14 mouse cellular contexts compared by ENCODE assay signal in the genomic region with DNA sequence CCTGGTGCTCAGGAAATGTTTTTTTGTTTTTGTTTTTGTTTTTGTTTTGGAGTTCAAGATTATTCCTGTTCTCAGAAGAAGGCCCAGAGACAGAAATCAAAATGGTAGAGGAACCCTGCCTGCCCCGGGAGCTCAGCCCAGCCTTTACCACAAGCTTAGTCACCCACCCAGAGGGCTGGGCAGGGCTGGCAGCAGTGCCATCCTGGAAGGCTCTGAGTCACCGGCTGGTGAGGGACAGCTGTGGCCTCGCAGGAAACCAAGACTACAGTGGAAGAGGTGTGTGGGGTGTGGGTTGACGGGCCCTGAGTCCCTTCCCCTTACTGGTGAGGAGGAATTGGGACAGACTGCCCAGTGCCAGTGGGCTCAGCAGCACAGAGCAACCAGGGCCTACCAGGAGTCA. TPM values are rescaled to one million over a fixed set of nuclear protein-coding genes. Genes with fewer than 3 reads are reported as not detected.
A peak's percentile ranks its signal among the peaks of the same experiment; 100 is the strongest.
DNase-seq lines count a peak whose midpoint lies in the region; ATAC-seq and TF ChIP-seq lines count a peak whose summit lies in the region.
"Had no signal": no experiment of that assay in that cellular context is flagged by ENCODE, and none has a peak within 500 bp of the region (broad histone marks: within the 10 kb centered on the region; RNA-seq: fewer than 3 reads in every experiment).

No protein-coding gene starts in this region.

- H3K36me3 ChIP-seq in hindbrain, embryonic 12.5 days = no peaks in the 10 kb centered on the region
- H3K36me3 ChIP-seq: limb, embryonic 15.5 days had no signal

- H3K9me3 ChIP-seq in hindbrain, embryonic 12.5 days (replicated peaks) = no peaks in the 10 kb centered on the region
- H3K9me3 ChIP-seq: limb, embryonic 15.5 days had no signal

- TF ChIP-seq POLR2A in olfactory bulb, adult 2 months (IDR thresholded peaks at IDR 0.05; ENCODE audit: insufficient read depth, low read depth, low read length) = no peak
- TF ChIP-seq POLR2A in cerebellum, adult 2 months (IDR thresholded peaks at IDR 0.05; ENCODE audit: borderline replicate concordance, insufficient read depth, low read length) = no peak

- DNase-seq in lung, adult 18-20 months = peak; percentile 62 to 73
- no peak for DNase-seq in lung, postnatal 14 days
- peak; percentile 75 for DNase-seq in adrenal gland, postnatal 25 days
- peak; percentile 70 for DNase-seq in induced T-regulatory cell, adult 2 months (ENCODE audit: low read depth)
- no peak for DNase-seq in cerebellum, adult 2 months
- DNase-seq: B cell, adult 2 months; cerebellum, postnatal 25 days; heart, adult 11 months; kidney, adult 2 months; thymus, adult 2 months had no signal

- no peak for TF ChIP-seq CTCF in olfactory bulb, adult 2 months (IDR thresholded peaks at IDR 0.05; ENCODE audit: insufficient read depth, low read depth, low read length)
- no peak for TF ChIP-seq CTCF in cerebellum, adult 2 months (IDR thresholded peaks at IDR 0.05; ENCODE audit: borderline replicate concordance, insufficient read depth, low read depth, low read length)

- H3K27ac ChIP-seq in olfactory bulb, adult 2 months (ENCODE audit: insufficient read depth, low read depth, low read length) = peak overlapping the region; percentile 25; the same call in 1 of the 2 replicates
- H3K27ac ChIP-seq in cerebellum, adult 2 months (ENCODE audit: insufficient read depth, low read length) = no peak overlapping the region
- H3K27ac ChIP-seq in hindbrain, embryonic 12.5 days = no peak overlapping the region
- H3K27ac ChIP-seq: limb, embryonic 15.5 days had no signal

- H3K9ac ChIP-seq in hindbrain, embryonic 12.5 days = no peak overlapping the region
- H3K9ac ChIP-seq: limb, embryonic 15.5 days had no signal

- no peaks in the 10 kb centered on the region for H3K27me3 ChIP-seq in cerebellum, adult 2 months (ENCODE audit: control insufficient read depth, insufficient read depth, low read length)
- no peaks in the 10 kb centered on the region for H3K27me3 ChIP-seq in hindbrain, embryonic 12.5 days
- H3K27me3 ChIP-seq: limb, embryonic 15.5 days had no signal

- peaks cover 9% of the 10 kb centered on the region; the same call in 1 of the 2 replicates for H3K4me1 ChIP-seq in olfactory bulb, adult 2 months (ENCODE audit: control insufficient read depth, insufficient read depth, low read length)
- H3K4me1 ChIP-seq in cerebellum, adult 2 months (ENCODE audit: control insufficient read depth, insufficient read depth, low read length) = no peaks in the 10 kb centered on the region; the same call in 1 of the 2 replicates
- H3K4me1 ChIP-seq in hindbrain, embryonic 12.5 days = no peaks in the 10 kb centered on the region

- no peak for ATAC-seq in erythroid progenitor cell, adult 5-6 weeks (replicated peaks; ENCODE audit: low FRiP score, poor library complexity, severe bottlenecking)
- ATAC-seq in hindbrain, embryonic 12.5 days (ENCODE audit: low FRiP score) = no peak

- no peak overlapping the region for H3K4me2 ChIP-seq in hindbrain, embryonic 12.5 days (replicated peaks)
- H3K4me2 ChIP-seq: limb, embryonic 15.5 days had no signal

- H3K4me3 ChIP-seq in olfactory bulb, adult 2 months (ENCODE audit: insufficient read depth, low read depth, low read length) = no peak overlapping the region
- H3K4me3 ChIP-seq in cerebellum, adult 2 months (replicated peaks; ENCODE audit: insufficient read depth, low read depth, low read length) = no peak overlapping the region
- no peak overlapping the region for H3K4me3 ChIP-seq in hindbrain, embryonic 12.5 days
- H3K4me3 ChIP-seq: limb, embryonic 15.5 days had no signal

- WGBS in olfactory bulb, adult 2 months = 41% methylated on average over 4 of the region's 4 CpGs
- 28% methylated on average over 4 of the region's 4 CpGs for WGBS in cerebellum, adult 2 months
- WGBS in hindbrain, embryonic 12.5 days = 79% methylated on average over 4 of the region's 4 CpGs

RNA-seq across cellular contexts. Expression of a gene that starts 8.6 kb away (rescaled TPM):
- total RNA-seq in adrenal gland, postnatal 25 days (2021) = 14.0 and 15.2 TPM in 2 replicates
- not detected in 2 replicates for polyA plus RNA-seq in olfactory bulb, adult 2 months (2012; ENCODE audit: insufficient read depth, insufficient read length, low replicate concordance, missing spikeins)
- polyA plus RNA-seq in cerebellum, adult 2 months (2012; rRNA removed) = 23.9 and 24.5 TPM in 2 replicates
- total RNA-seq in erythroid progenitor cell, adult 5-6 weeks (2015; ENCODE audit: low replicate concordance) = 2.2 and 8.8 TPM in 2 replicates
- total RNA-seq in erythroid progenitor cell, adult 5-6 weeks (2017; ENCODE audit: low replicate concordance) = 5.0 and 11.5 TPM in 2 replicates
- polyA plus RNA-seq in hindbrain, embryonic 12.5 days (2016; fragmentation: Nextera tagmentation; extraction: Ambion mirVana) = 42.2 and 43.8 TPM in 2 replicates

RNA-seq across cellular contexts. Expression of a gene that starts 20.3 kb away (rescaled TPM):
- 15.6 and 22.2 TPM in 2 replicates for total RNA-seq in adrenal gland, postnatal 25 days (2021)
- 182 and 623 TPM in 2 replicates for polyA plus RNA-seq in olfactory bulb, adult 2 months (2012; ENCODE audit: insufficient read depth, insufficient read length, low replicate concordance, missing spikeins)
- polyA plus RNA-seq in cerebellum, adult 2 months (2012; rRNA removed) = 889 and 932 TPM in 2 replicates
- total RNA-seq in erythroid progenitor cell, adult 5-6 weeks (2015; ENCODE audit: low replicate concordance) = 0.84 and 1.4 TPM in 2 replicates
- total RNA-seq in erythroid progenitor cell, adult 5-6 weeks (2017; ENCODE audit: low replicate concordance) = 0.61 and 4.0 TPM in 2 replicates
- polyA plus RNA-seq in hindbrain, embryonic 12.5 days (2016; fragmentation: Nextera tagmentation; extraction: Ambion mirVana) = 102 and 105 TPM in 2 replicates

Comparison
In these comparisons a context has a peak if more than half of its experiments do, and no peak if none do; other contexts are left out.
1. DNase-seq: peak in lung, adult 18-20 months (2 of 2), adrenal gland, postnatal 25 days (single experiment) and induced T-regulatory cell, adult 2 months (single experiment); none in lung, postnatal 14 days (single experiment) and cerebellum, adult 2 months (0 of 2).